Mouse (Mus musculus): ENCODE results near the gene Gm7324.
"Not testable (repeated sequence)": the region's sequence is repeated elsewhere in the genome, so short reads cannot be mapped to it uniquely, and the experiment has no call there.

GRCm38 (mm10) chr14:43747566-43747965 lies 49.9 kb downstream of the Gm7324 start, which contains the start of gene Gm6526:
- not testable (repeated sequence) for TF ChIP-seq CTCF, EP300 (IDR thresholded peaks at IDR 0.05)
